ENCODE assay signal across 24 mouse cellular contexts in genomic region chr15:8325629-8326028, GRCm38 (mm10).
DNase-seq lines count a peak whose midpoint lies in the region; ATAC-seq and TF ChIP-seq lines count a peak whose summit lies in the region.
"Had no signal": no experiment of that assay in that cellular context is flagged by ENCODE, and none has a peak within 500 bp of the region (broad histone marks: within the 10 kb centered on the region; RNA-seq: fewer than 3 reads in every experiment).

No protein-coding gene starts in this region.

- no peak for TF ChIP-seq POLR2A in MEL (IDR thresholded peaks at IDR 0.05; ENCODE audit: control insufficient read depth in 1 of 2, insufficient read depth in 1 of 2, low read depth in 1 of 2, low read length in 2 of 2, poor library complexity in 1 of 2)

- H3K79me2 ChIP-seq in MEL (ENCODE audit: control insufficient read depth, insufficient read depth, low read length, poor library complexity) = no peaks in the 10 kb centered on the region

- no peak overlapping the region for H3K4me2 ChIP-seq in liver, embryonic 14.5 days (ENCODE audit: low read depth)
- no peak overlapping the region for H3K4me2 ChIP-seq in midbrain, embryonic 14.5 days (ENCODE audit: low read length)

- H3K9ac ChIP-seq in liver, embryonic 14.5 days (replicated peaks) = no peak overlapping the region
- H3K9ac ChIP-seq in MEL (ENCODE audit: control insufficient read depth, low read depth, low read length, poor library complexity, severe bottlenecking) = no peak overlapping the region
- no peak overlapping the region for H3K9ac ChIP-seq in midbrain, embryonic 14.5 days (replicated peaks; ENCODE audit: low read length)

- H3K27me3 ChIP-seq in liver, embryonic 14.5 days (ENCODE audit: control insufficient read depth, insufficient read depth, low read length) = no peaks in the 10 kb centered on the region
- H3K27me3 ChIP-seq in MEL (ENCODE audit: control insufficient read depth in 1 of 2, insufficient read depth in 2 of 2, low read length in 2 of 2) = no peaks in the 10 kb centered on the region
- no peaks in the 10 kb centered on the region for H3K27me3 ChIP-seq in midbrain, embryonic 14.5 days (ENCODE audit: control insufficient read depth, insufficient read depth, low read length)
- H3K27me3 ChIP-seq: CH12.LX, Patski had no signal

- no peak overlapping the region for H3K27ac ChIP-seq in liver, embryonic 14.5 days
- peak overlapping the region; percentile 24; the same call in 1 of the 2 replicates for H3K27ac ChIP-seq in MEL (ENCODE audit: control insufficient read depth, low read depth, low read length)
- no peak overlapping the region for H3K27ac ChIP-seq in midbrain, embryonic 14.5 days (replicated peaks; ENCODE audit: low read depth, low read length)

- no peak for TF ChIP-seq RAD21 in MEL (IDR thresholded peaks at IDR 0.05; ENCODE audit: low read depth, low read length)

- H3K9me3 ChIP-seq in liver, embryonic 14.5 days (ENCODE audit: control insufficient read depth, low read length) = no peaks in the 10 kb centered on the region
- H3K9me3 ChIP-seq in MEL (replicated peaks; ENCODE audit: insufficient read depth, low read length) = no peaks in the 10 kb centered on the region
- H3K9me3 ChIP-seq in midbrain, embryonic 14.5 days (ENCODE audit: control insufficient read depth, low read length) = no peaks in the 10 kb centered on the region
- H3K9me3 ChIP-seq: G1E had no signal

- H3K4me1 ChIP-seq in liver, embryonic 14.5 days (replicated peaks; ENCODE audit: control insufficient read depth in 2 of 2, insufficient read depth in 2 of 2, low read length in 1 of 2) = no peaks in the 10 kb centered on the region
- H3K4me1 ChIP-seq in MEL (ENCODE audit: control insufficient read depth in 1 of 2, insufficient read depth in 2 of 2, low read length in 2 of 2) = peaks cover 0 to 18% of the 10 kb centered on the region in 2 experiments; a peak in 3 of 4 replicates
- no peaks in the 10 kb centered on the region for H3K4me1 ChIP-seq in midbrain, embryonic 14.5 days (ENCODE audit: control insufficient read depth, insufficient read depth, low read length)

- no peak for ATAC-seq in liver, embryonic 14.5 days (ENCODE audit: insufficient read depth)
- ATAC-seq in megakaryocyte progenitor cell, adult 5-6 weeks (replicated peaks; ENCODE audit: poor library complexity) = peak; percentile 54
- peak; percentile 76 for ATAC-seq in megakaryocyte-erythroid progenitor cell, adult 5-6 weeks (replicated peaks; ENCODE audit: low FRiP score, low TSS enrichment, poor library complexity, severe bottlenecking)
- ATAC-seq in cerebellum, adult (ENCODE audit: insufficient number of reproducible peaks, low FRiP score, low TSS enrichment) = no peak
- ATAC-seq in midbrain, embryonic 14.5 days (ENCODE audit: low FRiP score, low TSS enrichment) = no peak
- ATAC-seq: activated CD4-positive, CD25-positive, alpha-beta regulatory T cell, adult 4 months; CD4-positive, CD25-positive, alpha-beta regulatory T cell, adult 4 months; Patski had no signal

- H3K4me3 ChIP-seq in liver, embryonic 14.5 days (ENCODE audit: insufficient read depth in 1 of 2, low read depth in 2 of 2, low read length in 2 of 2) = no peak overlapping the region
- no peak overlapping the region for H3K4me3 ChIP-seq in MEL (ENCODE audit: control insufficient read depth in 1 of 2, insufficient read depth in 1 of 2, low read depth in 2 of 2, low read length in 2 of 2)
- H3K4me3 ChIP-seq in midbrain, embryonic 14.5 days (replicated peaks; ENCODE audit: low read depth, low read length) = no peak overlapping the region

- TF ChIP-seq CTCF in liver, embryonic 14.5 days (IDR thresholded peaks at IDR 0.05; ENCODE audit: low read depth) = no peak
- TF ChIP-seq CTCF in MEL (IDR thresholded peaks at IDR 0.05 in 2 of 3, conservative IDR thresholded peaks at IDR 0.05 in 1 of 3; ENCODE audit: control insufficient read depth in 1 of 3, insufficient read depth in 1 of 3, low read depth in 2 of 3, low read length in 3 of 3, poor library complexity in 1 of 3, severe bottlenecking in 1 of 3) = no peak

- no peak for DNase-seq in liver, embryonic 14.5 days (ENCODE audit: low read depth in 3 of 3, low spot score in 3 of 3)
- no peak for DNase-seq in liver
- DNase-seq in MEL (ENCODE audit: low read depth, low spot score) = no peak
- DNase-seq in cerebellum, adult 11-12 months = no peak
- no peak for DNase-seq in midbrain, embryonic 14.5 days
- DNase-seq: adrenal gland, adult 2 months; adrenal gland, adult 8-10 months; adrenal gland, postnatal 10 days; adrenal gland, postnatal 14 days; adrenal gland, postnatal 25 days; adrenal gland, postnatal 36 days; B cell, adult 2 months; cerebellum, adult 11 months; cerebellum, adult 18-20 months; cerebellum, adult 2 months; cerebellum, adult 8-10 months had no signal

- TF ChIP-seq EP300 in liver, embryonic 14.5 days (IDR thresholded peaks at IDR 0.05; ENCODE audit: low read depth) = 0 out of 2 replicates have a peak, but pooled peaks have one; percentile 22
- peak; percentile 20 to 49; a peak in 3 of 4 replicates for TF ChIP-seq EP300 in MEL (IDR thresholded peaks at IDR 0.05; ENCODE audit: low read depth in 1 of 2, low read length in 2 of 2)

- WGBS in liver, embryonic 14.5 days (ENCODE audit: insufficient replicate concordance) = 53% methylated on average over 2 of the region's 2 CpGs
- 96% methylated on average over 2 of the region's 2 CpGs for WGBS in midbrain, embryonic 14.5 days

- peaks cover 43% of the 10 kb centered on the region for H3K36me3 ChIP-seq in liver, embryonic 14.5 days (replicated peaks; ENCODE audit: control insufficient read depth, insufficient read depth, low read depth)
- peaks cover 13 to 59% of the 10 kb centered on the region in 2 experiments for H3K36me3 ChIP-seq in MEL (ENCODE audit: control insufficient read depth in 1 of 2, insufficient read depth in 2 of 2, low read length in 2 of 2)
- H3K36me3 ChIP-seq in midbrain, embryonic 14.5 days (ENCODE audit: control insufficient read depth, insufficient read depth, low read length) = peaks cover 67% of the 10 kb centered on the region

TF ChIP-seq in MEL, 35 proteins besides CTCF, POLR2A, EP300 and RAD21:
- TF ChIP-seq GATA1 (IDR thresholded peaks at IDR 0.05; ENCODE audit: low read depth, low read length) (0 out of 2 replicates have a peak, but pooled peaks have one; percentile 16), TBP (IDR thresholded peaks at IDR 0.05; ENCODE audit: low read depth, low read length) (no peak), RCOR1 (IDR thresholded peaks at IDR 0.05; ENCODE audit: low read depth, low read length) (0 out of 2 replicates have a peak, but pooled peaks have one; percentile 14)
TF ChIP-seq in MEL: peak in this region for 2.

Comparison
In these comparisons a context has a peak if more than half of its experiments do, and no peak if none do; other contexts are left out.
1. ATAC-seq: peak in megakaryocyte progenitor cell, adult 5-6 weeks (single experiment) and megakaryocyte-erythroid progenitor cell, adult 5-6 weeks (single experiment); none in liver, embryonic 14.5 days (single experiment), cerebellum, adult (single experiment) and midbrain, embryonic 14.5 days (single experiment).